Mouse (Mus musculus) mesoderm, embryonic 11.5 days (tissue): ENCODE results near the gene Anxa1.

Source experiments
- DNase-seq: peaks from one replicate; pipeline ENCODE4 v3.0.0-alpha.2; 2012; ENCODE audit warnings: low read depth, low spot score

Anxa1 gene

GRCm38 (mm10) chr19:20381207-20381752 is 9.5 kb downstream of the Anxa1 start:
- DNase-seq = no peak

GRCm38 (mm10) chr19:20370175-20370574 is 20.6 kb downstream of the Anxa1 start:
- no peak for DNase-seq

GRCm38 (mm10) chr19:20366571-20366970 is 24.2 kb downstream of the Anxa1 start:
- no peak for DNase-seq

GRCm38 (mm10) chr19:20366010-20366409 is 24.7 kb downstream of the Anxa1 start:
- DNase-seq = no peak

GRCm38 (mm10) chr19:20365364-20365763 is 25.4 kb downstream of the Anxa1 start:
- DNase-seq = no peak

GRCm38 (mm10) chr19:20364931-20365330 is 25.8 kb downstream of the Anxa1 start:
- DNase-seq = no peak

GRCm38 (mm10) chr19:20363221-20363620 is 27.5 kb downstream of the Anxa1 start:
- peak; percentile 12 for DNase-seq

GRCm38 (mm10) chr19:20361917-20362577 is 28.7 kb downstream of the Anxa1 start:
- peak; percentile 54 for DNase-seq

- no peak for DNase-seq
These were observed 32.1 kb downstream of the Anxa1 start for GRCm38 (mm10) chr19:20358679-20359078.

- DNase-seq = peak; percentile 88
These were observed 45.3 kb downstream of the Anxa1 start for GRCm38 (mm10) chr19:20345317-20345917.

GRCm38 (mm10) chr19:20344511-20345316 is 46.0 kb downstream of the Anxa1 start:
- peak; percentile 82 for DNase-seq

- DNase-seq = no peak
These were observed 46.7 kb downstream of the Anxa1 start for GRCm38 (mm10) chr19:20344052-20344451.
